Mouse (Mus musculus): ENCODE measurements at regions not wholly inside any gene's neighbourhood (a gene's known extent, or its start where the extent isn't known, plus 50 kb on each side); places are given as distances from the start of the nearest gene placed in this dataset.
"Not testable (repeated sequence)": the region's sequence is repeated elsewhere in the genome, so short reads cannot be mapped to it uniquely, and the experiment has no call there.

DNA sequence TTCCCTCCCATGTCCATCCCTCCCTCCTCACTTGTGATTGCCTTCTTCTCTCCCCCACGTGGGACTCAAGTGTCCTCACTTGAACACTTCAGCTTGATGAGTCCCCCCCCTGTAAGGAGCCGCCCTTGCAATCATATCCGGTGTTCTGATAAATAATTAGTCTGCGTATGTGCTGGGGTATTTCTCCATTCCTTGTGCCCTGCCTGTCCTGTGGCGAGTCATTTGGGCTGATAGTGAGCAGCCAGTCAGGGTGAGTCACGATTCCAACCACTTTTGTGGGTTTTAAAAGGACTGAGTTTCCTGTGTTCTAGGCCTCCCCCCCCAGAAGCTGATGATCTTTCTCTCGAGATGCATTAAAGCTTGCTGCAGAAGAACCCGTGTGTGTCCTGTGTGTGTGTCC lies 820.9 kb downstream of the Kcnt2 start:
- H3K9ac ChIP-seq (replicated peaks; ENCODE audit: low read depth); H3K36me3 ChIP-seq (ENCODE audit: insufficient read depth, low read length); ATAC-seq; H3K27me3 ChIP-seq (replicated peaks; ENCODE audit: insufficient read depth, low read length); H3K4me2 ChIP-seq (replicated peaks; ENCODE audit: low read depth, low read length); H3K27ac ChIP-seq (ENCODE audit: low read length); H3K4me1 ChIP-seq (ENCODE audit: insufficient read depth, low read depth, low read length); DNase-seq (ENCODE audit: low spot score); H3K4me3 ChIP-seq (ENCODE audit: low read depth, low read length); H3K9me3 ChIP-seq (ENCODE audit: low read length): not testable (repeated sequence)
- 76% methylated on average over 8 of the region's 8 CpGs for WGBS

DNA sequence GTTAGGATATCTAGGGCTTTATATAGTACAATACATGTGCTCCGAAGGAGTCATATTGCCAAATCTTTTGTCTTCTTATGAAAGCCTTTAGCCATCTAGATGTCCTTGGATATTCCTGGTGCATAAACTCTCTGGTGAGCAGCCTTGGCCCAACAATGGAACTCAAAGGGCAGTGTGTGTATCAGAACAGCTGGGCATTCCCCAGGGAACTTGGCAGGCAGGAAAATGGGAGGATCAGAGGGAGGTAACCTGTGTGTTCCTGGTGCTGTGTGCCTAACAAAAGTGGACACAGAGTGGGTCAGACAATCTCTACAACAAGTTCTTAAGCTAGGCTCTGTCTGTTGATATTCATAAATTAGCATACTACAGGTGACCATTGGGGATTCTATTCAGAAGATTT lies 851.6 kb downstream of the Kcnt2 start:
- H3K4me3 ChIP-seq (ENCODE audit: low read depth, low read length) = no peak overlapping the region
- H3K4me2 ChIP-seq (replicated peaks; ENCODE audit: low read depth, low read length) = no peak overlapping the region
- WGBS = 84% methylated on average over 1 of the region's 1 CpGs
- ATAC-seq = no peak
- H3K27me3 ChIP-seq (replicated peaks; ENCODE audit: insufficient read depth, low read length) = no peaks in the 10 kb centered on the region
- TF ChIP-seq EP300 (IDR thresholded peaks at IDR 0.05) (no peak), CTCF (IDR thresholded peaks at IDR 0.05) (no peak)
- H3K27ac ChIP-seq (ENCODE audit: low read length) = no peak overlapping the region
- DNase-seq (ENCODE audit: low spot score) = no peak
- no peaks in the 10 kb centered on the region for H3K36me3 ChIP-seq (ENCODE audit: insufficient read depth, low read length)
- H3K4me1 ChIP-seq (ENCODE audit: insufficient read depth, low read depth, low read length) = no peaks in the 10 kb centered on the region
- no peaks in the 10 kb centered on the region for H3K9me3 ChIP-seq (ENCODE audit: low read length)
- H3K9ac ChIP-seq (replicated peaks; ENCODE audit: low read depth) = no peak overlapping the region

DNA sequence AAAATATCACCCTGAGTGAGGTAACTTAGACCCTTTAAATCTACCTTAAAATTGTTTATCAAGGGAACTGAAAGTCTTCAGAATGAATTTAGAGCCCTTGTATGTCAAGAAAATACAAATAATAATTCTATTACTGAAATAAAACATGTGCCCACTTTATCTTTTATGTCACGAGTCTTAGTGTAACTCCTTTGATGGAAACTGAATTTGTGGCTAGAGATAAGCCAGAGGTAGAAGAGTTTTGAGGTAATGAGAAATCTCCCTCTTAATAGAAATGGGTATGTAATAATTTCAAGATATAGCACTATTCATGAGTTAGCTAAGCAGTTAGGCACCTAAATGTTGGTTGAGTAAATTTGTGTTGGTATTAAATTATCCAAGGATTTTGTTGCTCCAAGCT lies 856.6 kb downstream of the Kcnt2 start:
- Histone ChIP-seq H3K27me3 (replicated peaks; ENCODE audit: insufficient read depth, low read length) (no peaks in the 10 kb centered on the region), H3K36me3 (ENCODE audit: insufficient read depth, low read length) (no peaks in the 10 kb centered on the region), H3K27ac (ENCODE audit: low read length) (no peak overlapping the region), H3K4me2 (replicated peaks; ENCODE audit: low read depth, low read length) (no peak overlapping the region), H3K4me1 (ENCODE audit: insufficient read depth, low read depth, low read length) (no peaks in the 10 kb centered on the region), H3K9me3 (ENCODE audit: low read length) (no peaks in the 10 kb centered on the region), H3K4me3 (ENCODE audit: low read depth, low read length) (no peak overlapping the region), H3K9ac (replicated peaks; ENCODE audit: low read depth) (no peak overlapping the region)
- no peak for TF ChIP-seq CTCF (IDR thresholded peaks at IDR 0.05)
- TF ChIP-seq EP300 (IDR thresholded peaks at IDR 0.05) = no peak
- no peak for DNase-seq (ENCODE audit: low spot score)
- no peak for ATAC-seq
- WGBS = 62% methylated on average over 1 of the region's 1 CpGs

DNA sequence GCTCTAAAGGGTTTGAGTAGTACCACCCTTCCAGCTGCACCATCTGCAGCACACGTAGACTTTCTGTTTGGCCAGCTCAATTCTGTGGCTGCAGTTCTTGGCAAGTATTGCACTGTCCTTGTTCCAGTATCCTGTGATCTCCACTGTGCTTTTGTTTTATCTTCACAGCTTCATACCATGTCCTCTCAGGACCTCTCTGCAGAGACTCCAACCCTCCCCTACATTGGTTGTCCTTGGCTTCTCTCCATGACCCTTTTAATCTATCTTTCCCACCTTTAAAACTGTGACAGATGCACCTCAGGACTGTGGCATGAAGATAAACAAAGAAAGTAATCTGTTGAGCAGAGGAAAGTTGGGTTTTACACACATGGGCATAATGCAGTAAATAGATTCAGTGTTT lies 858.1 kb downstream of the Kcnt2 start:
- Histone ChIP-seq H3K4me2 (replicated peaks; ENCODE audit: low read depth, low read length) (no peak overlapping the region), H3K9ac (replicated peaks; ENCODE audit: low read depth) (no peak overlapping the region), H3K9me3 (ENCODE audit: low read length) (no peaks in the 10 kb centered on the region), H3K4me3 (ENCODE audit: low read depth, low read length) (no peak overlapping the region), H3K36me3 (ENCODE audit: insufficient read depth, low read length) (no peaks in the 10 kb centered on the region), H3K4me1 (ENCODE audit: insufficient read depth, low read depth, low read length) (no peaks in the 10 kb centered on the region), H3K27me3 (replicated peaks; ENCODE audit: insufficient read depth, low read length) (no peaks in the 10 kb centered on the region), H3K27ac (ENCODE audit: low read length) (no peak overlapping the region)
- ATAC-seq (no peak), DNase-seq (ENCODE audit: low spot score) (no peak)
- TF ChIP-seq EP300 (IDR thresholded peaks at IDR 0.05) (no peak), CTCF (IDR thresholded peaks at IDR 0.05) (no peak)
- 76% methylated on average over 1 of the region's 1 CpGs for WGBS

DNA sequence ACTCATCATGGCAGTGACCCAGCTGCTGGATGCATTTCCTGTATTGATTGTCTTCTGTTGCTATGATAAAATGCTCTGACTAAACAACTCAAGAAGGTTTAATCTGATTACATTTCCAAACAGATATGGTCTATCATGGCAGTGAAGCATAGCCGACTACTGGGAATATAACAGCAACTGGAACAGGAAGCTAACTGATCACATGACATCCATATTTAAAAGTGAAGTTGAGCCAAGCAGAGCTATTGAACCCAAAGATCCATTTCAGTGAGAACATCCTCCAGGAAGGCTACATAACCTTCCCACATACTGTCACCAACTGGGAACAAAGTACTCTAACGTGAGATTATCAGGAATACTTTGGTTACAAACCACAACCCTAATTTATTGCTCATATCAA lies 858.7 kb downstream of the Kcnt2 start:
- 83% methylated on average over 2 of the region's 2 CpGs for WGBS
- H3K27me3 ChIP-seq (replicated peaks; ENCODE audit: insufficient read depth, low read length) = no peaks in the 10 kb centered on the region
- H3K9ac ChIP-seq (replicated peaks; ENCODE audit: low read depth) = no peak overlapping the region
- no peaks in the 10 kb centered on the region for H3K4me1 ChIP-seq (ENCODE audit: insufficient read depth, low read depth, low read length)
- no peaks in the 10 kb centered on the region for H3K36me3 ChIP-seq (ENCODE audit: insufficient read depth, low read length)
- no peak overlapping the region for H3K4me3 ChIP-seq (ENCODE audit: low read depth, low read length)
- no peak for ATAC-seq
- H3K27ac ChIP-seq (ENCODE audit: low read length) = no peak overlapping the region
- TF ChIP-seq CTCF (IDR thresholded peaks at IDR 0.05) = no peak
- no peak for TF ChIP-seq EP300 (IDR thresholded peaks at IDR 0.05)
- no peak overlapping the region for H3K4me2 ChIP-seq (replicated peaks; ENCODE audit: low read depth, low read length)
- H3K9me3 ChIP-seq (ENCODE audit: low read length) = no peaks in the 10 kb centered on the region
- DNase-seq (ENCODE audit: low spot score) = no peak

DNA sequence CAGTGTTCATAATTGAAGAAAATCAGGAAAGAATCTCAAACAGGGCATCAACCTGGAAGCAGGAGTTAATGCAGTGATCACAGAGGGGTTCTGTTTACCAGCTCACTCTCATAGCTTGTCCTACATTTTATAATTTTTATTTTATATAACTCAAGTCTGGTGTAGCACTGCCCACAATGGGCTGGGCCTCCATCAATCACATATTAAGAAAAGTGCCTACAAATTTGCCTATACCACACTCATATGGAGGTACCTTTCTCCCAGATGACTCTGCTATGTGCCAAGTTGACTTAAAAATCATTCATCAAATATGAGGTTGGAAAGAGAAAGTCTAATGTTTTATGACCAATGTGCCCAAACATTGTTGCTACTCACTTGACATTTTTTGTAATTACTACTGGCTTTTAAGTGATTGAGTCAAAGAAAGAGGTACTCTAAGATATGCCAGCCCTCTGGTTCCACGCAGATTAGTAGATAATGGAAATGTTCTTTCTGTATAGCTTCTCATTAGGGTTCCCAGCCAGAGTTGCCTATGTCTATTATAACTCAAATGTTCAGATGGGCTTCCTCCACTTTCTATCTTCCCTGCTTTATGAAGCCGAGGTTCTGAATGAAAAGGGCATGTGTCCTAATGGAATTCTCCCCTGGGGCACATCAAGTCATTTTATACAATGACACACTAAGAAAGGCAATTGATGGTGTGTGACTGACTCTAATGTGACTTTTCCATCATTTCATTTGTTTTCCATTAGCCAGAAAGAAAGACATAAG lies 891.0 kb downstream of the Kcnt2 start:
- H3K4me1 ChIP-seq (ENCODE audit: insufficient read depth, low read depth, low read length) = no peaks in the 10 kb centered on the region
- H3K36me3 ChIP-seq (ENCODE audit: insufficient read depth, low read length) = no peaks in the 10 kb centered on the region
- no peaks in the 10 kb centered on the region for H3K9me3 ChIP-seq (ENCODE audit: low read length)
- no peak overlapping the region for H3K4me3 ChIP-seq (ENCODE audit: low read depth, low read length)
- no peak overlapping the region for H3K4me2 ChIP-seq (replicated peaks; ENCODE audit: low read depth, low read length)
- no peak for ATAC-seq
- 58% methylated on average over 2 of the region's 2 CpGs for WGBS
- no peak overlapping the region for H3K27ac ChIP-seq (ENCODE audit: low read length)
- H3K9ac ChIP-seq (replicated peaks; ENCODE audit: low read depth) = no peak overlapping the region
- TF ChIP-seq EP300 (IDR thresholded peaks at IDR 0.05) (no peak), CTCF (IDR thresholded peaks at IDR 0.05) (no peak)
- H3K27me3 ChIP-seq (replicated peaks; ENCODE audit: insufficient read depth, low read length) = no peaks in the 10 kb centered on the region
- DNase-seq (ENCODE audit: low spot score) = no peak

DNA sequence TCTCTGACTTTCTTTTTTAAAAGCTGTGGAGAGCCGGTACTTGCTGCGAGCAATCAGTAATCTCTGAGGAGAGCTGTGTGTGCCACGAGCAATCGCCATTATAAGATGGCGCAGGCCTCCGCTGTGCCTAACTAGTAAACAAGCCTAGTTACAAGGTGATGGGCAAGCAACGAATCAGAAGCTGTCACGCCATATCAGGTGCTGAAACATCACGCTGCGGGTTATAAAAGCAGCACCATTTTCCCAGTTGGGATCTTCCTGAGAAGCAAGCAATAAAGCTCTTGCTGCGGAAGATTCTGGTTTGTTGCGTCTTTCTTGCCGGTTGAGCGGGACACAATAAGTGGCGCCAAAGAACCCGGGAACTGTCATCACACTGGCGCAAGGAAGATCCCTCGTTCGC lies 894.2 kb downstream of the Kcnt2 start:
- not testable (repeated sequence) for H3K9ac ChIP-seq (replicated peaks; ENCODE audit: low read depth); DNase-seq (ENCODE audit: low spot score); H3K27ac ChIP-seq (ENCODE audit: low read length); ATAC-seq; H3K4me1 ChIP-seq (ENCODE audit: insufficient read depth, low read depth, low read length); H3K36me3 ChIP-seq (ENCODE audit: insufficient read depth, low read length); H3K27me3 ChIP-seq (replicated peaks; ENCODE audit: insufficient read depth, low read length); H3K4me3 ChIP-seq (ENCODE audit: low read depth, low read length); H3K4me2 ChIP-seq (replicated peaks; ENCODE audit: low read depth, low read length); H3K9me3 ChIP-seq (ENCODE audit: low read length)
- WGBS = 97% methylated on average over 19 of the region's 19 CpGs

All from lung, postnatal 0 days (tissue).